Mouse (Mus musculus): ENCODE data around the gene Neurl4. TPM values are rescaled to one million over a fixed set of nuclear protein-coding genes. Genes with fewer than 3 reads are reported as not detected.

Neurl4 gene
- polyA plus RNA-seq (2015; fragmentation: Illumina TruSeq; extraction: RNeasy Lipid Tissue Mini Kit (QIAGEN cat#74804); ENCODE audit: insufficient read depth, low replicate concordance), result 19.6 TPM

DNA sequence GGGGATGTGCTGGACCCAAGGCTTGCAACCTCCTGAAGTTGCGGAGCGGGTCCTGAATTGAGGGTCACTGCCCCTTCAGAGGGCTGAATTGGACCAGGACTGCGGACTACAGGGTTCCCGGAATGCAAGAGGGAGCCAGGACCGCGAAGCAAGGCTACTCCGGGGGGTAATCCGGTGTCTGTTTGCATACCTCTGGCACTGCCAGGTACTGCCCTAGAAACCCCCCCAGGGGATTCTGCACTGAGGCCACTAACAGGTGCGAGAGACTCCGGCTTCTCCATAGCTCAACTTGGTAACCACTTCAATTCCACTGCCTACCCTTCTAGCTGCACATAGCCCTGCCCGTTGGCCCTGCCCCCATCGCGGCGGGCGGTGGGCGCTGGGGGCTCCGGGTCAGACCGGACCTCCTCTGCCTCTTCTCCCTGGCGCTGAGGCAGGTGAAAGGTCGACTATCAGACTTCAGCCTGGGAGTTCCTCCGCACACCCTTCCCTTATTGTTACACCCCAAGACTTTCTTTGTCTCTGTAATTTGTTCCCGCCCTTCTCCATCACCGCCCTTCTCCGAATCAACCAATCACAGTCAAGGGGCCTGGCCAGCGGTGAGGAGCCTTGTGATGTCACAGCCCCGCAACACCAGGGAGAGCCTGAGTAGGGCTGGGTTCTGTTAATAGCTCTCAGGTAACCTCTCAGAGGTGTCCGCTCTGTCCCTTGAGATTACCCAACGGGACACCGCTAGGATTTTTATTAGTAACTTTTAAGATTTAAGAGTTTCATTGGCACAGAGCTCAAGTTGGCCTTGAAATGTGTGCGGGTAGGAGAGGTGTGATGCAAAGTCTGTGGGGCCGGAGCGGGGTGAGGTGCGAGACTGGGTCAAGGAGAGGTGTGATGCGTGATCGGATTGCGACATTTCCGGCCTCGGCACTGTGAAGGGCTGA lies at the start of gene Neurl4, which contains the start of gene 2810408A11Rik:
Neurl4 (plus strand) TSS at position 602 of the 935 bp plus-strand sequence.
2810408A11Rik (minus strand) TSS at position 517 of the 935 bp plus-strand sequence.

DNA sequence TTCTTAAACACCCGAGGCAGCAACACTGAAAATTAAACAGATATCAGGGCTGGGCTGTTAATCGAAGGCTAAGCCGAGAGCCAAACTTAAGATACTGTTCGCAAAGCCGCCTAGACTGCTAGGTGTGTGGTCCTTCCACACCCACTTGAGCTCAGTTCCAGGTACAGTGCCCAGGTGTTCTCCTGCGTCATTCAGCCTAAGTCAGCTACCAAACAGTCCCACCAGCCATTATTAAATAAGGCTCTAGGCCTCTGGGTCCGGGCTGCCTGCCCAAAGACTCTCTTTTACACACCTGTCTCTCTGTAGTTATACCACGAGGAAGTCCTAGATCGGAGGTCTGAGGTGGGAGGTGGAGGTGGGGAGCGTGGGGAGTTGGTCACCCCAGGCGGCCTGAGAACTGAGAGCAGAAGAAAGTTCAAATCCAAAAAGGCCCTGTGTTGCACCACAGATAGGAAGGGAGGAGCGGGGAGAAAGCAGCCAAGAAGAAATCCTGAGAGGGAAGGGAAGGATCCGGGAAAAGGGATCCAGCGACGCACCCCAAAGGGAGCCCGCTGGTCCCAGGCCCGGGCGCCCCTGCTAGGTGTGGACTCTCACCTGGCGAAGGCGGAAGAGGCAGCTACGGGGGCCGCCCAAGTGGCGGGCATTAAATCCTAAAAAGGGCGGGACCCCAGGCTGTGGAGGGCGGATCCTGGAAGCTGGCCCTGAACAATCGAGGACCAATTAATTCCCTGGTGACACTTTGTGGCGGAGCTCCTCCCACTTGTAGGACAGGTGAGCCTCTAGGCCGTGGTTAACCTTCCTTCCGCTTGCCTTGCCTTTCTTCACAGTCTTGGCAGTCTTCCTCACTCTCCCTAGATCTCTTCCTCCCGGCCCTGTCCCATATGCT lies 42.5 kb upstream of the Neurl4 start, which contains the start of gene Tnk1:
Tnk1 (minus strand) TSS at position 618 of the 886 bp plus-strand sequence.

DNA sequence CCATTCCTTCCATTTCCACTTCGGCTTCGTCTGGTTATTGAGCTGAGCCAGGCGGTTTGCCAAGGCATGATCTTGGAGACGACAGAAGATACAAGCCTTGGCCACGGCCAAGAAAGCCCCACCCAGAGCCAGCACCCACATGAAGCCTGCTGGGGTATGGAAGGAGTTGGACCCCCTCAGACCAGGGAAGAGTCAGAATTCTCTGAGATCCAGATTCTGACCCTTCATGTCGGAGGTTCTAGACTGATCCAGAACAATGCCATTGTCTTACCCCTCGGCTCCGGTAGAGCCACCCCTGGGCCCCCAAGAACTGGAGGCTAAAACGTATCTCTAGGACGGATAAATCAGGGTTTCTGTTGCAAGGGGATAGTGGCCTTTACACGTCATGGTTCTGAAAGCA lies 23.0 kb upstream of the Neurl4 start, which contains the start of gene Tmem95:
Tmem95 (minus strand) TSS at position 141 of the 400 bp plus-strand sequence.

DNA sequence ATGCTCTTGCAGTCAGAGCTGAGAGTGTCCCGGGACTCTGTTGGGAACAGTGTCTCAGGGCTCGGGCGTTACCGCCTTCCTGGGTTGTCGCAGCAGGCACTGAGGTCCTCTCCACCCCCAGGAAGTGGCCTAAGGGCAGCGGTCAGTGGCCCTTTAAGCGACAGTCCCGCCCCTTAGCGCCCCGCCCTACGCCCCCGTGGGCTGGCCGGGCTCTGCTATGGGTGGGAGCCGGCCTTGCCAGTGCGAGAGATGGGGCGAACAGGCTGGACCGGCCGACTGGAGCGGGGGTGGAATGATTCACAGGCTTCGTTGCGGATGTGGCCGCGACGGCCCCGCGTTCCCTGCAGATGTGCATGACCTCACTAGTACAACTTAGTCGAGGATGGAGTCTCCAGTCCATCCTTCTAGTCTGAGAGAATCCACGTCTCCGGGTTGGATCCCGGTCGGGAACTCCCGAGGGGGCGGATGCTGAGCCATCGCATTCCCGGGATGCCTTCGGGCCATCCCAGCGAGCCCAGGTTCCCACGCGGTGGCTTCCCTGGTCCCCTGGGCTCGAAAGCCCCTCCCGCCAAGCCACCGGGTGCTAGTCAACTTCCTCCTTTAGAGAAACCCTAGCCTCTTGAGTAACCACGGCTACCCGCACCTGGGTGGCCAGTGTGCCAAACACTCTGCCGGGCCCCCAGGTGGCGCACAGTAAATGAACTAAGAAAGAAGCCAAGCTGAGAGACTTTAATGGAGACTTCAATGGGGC lies 19.8 kb upstream of the Neurl4 start, which contains the start of gene Kctd11:
Kctd11 (minus strand) TSS at position 554 of the 751 bp plus-strand sequence.

DNA sequence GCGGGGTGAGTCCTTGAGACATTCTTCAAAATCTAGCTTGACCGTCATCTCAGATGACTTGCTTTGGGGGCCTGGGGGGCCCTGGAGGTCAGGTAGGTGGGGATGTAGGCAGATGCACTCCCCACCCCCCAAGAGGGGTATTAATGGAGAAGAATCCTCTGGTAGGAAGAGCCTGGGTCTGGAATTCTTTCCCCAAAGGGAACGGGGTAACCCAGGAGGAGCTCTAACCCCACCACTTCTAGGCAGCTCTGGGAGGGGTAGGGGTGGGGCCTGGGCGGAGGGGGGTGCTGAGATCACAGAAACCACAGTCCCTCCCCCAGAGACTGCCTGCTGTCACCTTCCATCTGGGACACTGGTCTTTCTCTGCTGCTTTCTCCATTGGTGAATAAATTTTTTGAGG lies 5.6 kb upstream of the Neurl4 start, which contains the start of gene Acap1:
Acap1 (minus strand) TSS at position 249 of the 400 bp plus-strand sequence.

DNA sequence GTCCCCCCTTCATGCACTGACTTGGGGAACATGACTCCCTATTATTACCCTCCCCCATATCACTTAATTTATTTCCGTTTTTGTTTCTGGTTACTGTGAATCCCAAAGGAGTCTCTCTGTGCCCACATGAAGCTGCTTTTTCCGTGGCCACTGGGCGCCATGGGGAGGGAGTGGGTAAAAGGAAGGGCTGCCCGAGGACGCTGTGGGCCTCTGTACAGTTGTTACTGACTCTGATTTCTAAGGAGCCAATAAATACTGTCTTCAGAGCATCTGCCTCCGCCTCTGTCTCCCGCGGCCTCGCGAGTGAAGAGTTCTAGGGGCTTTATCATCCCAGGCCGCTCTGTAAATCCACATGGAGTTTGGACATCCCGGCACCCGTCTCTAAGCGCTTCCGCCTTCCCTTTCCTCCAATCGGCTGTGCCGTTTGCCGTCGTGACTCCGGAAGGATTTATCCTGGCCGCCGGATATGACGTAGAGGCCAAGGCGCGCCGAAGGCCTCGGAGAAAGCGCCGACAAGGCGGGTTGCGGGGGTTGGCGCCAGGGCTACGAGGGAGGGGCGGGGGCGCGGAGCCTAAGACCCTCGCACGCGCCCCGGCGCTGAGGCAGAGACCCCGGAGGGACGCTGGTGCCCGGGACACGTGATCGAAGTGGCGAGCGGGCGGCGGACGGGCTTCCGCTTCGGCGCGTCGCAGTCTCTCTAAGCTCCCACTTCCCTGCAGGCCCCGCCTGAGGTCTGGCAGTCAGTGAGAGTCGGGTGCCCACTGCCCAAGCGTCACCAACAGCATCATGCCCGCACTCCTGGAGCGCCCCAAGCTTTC lies 12.9 kb downstream of the Neurl4 start, which contains the start of gene Gps2:
Gps2 (plus strand) TSS at position 335 of the 818 bp plus-strand sequence.

DNA sequence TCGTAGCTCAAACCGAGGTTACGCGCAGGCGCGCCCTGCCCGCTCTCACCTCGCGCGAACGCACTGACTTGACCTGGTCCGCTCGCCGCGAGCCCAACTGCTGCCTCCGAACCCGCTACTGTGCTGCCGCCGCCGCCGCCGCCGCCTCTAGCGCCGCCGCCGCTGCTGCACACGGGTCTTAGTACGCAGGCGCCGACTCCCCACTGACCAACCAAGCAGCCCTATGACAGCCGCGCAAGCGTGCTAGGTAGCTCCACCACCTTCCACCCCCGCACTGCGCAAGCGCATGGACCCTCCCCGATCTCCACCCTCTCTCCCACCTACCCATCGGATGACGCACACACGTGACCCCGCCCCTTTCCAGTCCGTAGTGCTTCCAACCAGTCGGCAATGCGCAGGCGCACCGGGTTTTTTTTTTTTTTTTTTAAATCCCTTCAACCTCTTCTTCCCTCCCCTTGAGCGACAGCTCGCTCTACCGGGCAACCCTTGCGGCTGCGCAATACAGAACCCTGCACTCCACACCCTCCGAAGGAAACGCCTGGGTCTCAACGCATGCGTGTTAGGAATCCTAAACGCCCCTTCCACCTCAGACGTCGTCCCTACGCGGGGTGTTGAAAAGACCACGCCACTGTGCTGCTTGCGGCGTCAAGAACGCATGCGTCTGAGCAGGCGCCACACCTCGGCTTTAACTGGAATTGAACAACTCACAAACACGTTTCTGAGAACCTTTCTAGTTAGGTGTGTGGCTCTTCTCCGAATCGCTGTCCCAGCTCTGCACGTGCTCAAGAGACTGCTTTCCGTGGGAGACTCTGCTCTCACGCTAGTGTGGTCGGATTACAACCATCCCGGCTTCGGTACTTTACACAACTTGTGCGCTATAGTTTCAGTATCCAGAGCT lies 20.5 kb downstream of the Neurl4 start, which contains the start of gene Eif5a:
Eif5a (minus strand) TSS at position 845 of the 898 bp plus-strand sequence.

DNA sequence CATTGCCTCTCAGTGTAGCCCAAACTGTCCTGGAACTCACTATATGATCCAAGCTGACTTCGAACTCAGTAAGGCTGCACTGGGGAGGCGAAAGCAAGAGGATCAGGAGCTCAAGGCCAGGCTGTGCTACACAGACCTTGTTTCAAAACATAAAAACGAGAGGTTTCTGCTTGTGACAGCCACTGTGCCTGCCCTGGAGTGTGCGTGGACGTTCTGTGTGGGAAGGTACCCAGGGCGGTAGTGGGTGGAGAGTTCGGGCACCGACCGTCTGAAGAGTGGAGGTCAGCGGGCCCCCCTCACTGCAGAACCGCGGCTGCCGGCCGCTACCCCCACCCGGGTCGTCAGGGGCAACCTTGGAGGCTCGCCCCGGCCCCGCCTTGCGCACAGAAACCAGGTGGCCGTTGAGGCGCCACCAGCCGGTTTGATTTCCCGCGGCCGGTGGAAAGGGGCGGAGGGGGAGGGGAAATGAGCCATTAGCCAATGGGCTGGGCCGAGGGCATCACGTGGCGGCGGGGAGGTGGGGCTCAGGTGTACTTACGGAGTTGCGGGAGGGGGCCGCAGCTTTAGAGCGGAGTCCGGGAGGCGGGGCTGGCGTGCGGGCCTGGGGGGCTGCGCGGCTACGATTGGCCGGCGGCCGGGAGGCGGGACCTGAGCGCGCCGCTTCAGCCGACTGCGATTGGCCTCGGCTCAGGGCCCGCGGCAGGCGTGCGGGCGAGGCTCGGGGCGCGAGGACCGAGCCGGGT lies 34.4 kb downstream of the Neurl4 start, which contains the start of gene Ybx2:
Ybx2 (plus strand) TSS at position 660 of the 743 bp plus-strand sequence.

DNA sequence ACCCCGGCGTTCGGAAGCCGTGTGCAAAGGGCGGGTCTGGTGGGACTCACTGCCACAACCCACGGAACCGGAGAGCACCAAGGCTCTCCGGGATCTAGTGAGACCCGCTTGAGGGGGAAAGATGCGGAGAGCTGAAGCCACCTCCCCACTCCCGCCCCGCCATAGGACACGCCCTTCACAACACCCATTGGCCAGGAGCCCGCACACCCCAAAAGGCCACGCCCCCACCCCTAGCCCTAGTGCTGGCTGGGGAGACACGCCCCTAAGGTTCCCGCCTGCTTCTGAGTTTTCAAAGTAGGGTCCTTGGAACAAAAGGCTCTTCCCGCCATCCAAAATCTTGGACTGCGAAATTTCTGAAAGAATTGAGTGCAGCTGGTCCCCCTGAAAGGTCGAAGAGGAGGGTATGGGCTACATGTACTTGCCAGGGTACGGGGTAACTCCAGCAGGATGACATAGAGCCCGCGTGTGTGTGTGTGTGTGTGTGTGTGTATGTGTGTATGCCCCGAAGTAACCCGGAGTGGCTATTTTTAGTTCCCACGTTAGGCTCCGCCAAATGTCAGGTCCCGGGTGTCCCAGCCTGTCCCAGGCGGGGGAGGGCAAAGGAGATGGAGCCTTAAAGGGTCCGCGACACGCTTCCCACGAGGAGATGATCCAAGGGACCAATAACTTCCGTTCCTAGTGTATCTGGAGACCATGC lies 47.3 kb downstream of the Neurl4 start, which contains the start of gene Slc2a4:
Slc2a4 (minus strand) TSS at position 123 of the 697 bp plus-strand sequence.

Other genes with a start within 250 kb of the Neurl4 start
- not detected for gene Sox15, start 245.8 kb upstream of the Neurl4 start, polyA plus RNA-seq (2015; fragmentation: Illumina TruSeq; extraction: RNeasy Lipid Tissue Mini Kit (QIAGEN cat#74804); ENCODE audit: insufficient read depth, low replicate concordance)
- 58.3 TPM for gene Mpdu1, start 238.4 kb upstream of the Neurl4 start, polyA plus RNA-seq (2015; fragmentation: Illumina TruSeq; extraction: RNeasy Lipid Tissue Mini Kit (QIAGEN cat#74804); ENCODE audit: insufficient read depth, low replicate concordance)
- gene Cd68, start 234.9 kb upstream of the Neurl4 start, polyA plus RNA-seq (2015; fragmentation: Illumina TruSeq; extraction: RNeasy Lipid Tissue Mini Kit (QIAGEN cat#74804); ENCODE audit: insufficient read depth, low replicate concordance), result 75.0 TPM
- 820 TPM for gene Eif4a1, start 228.6 kb upstream of the Neurl4 start, polyA plus RNA-seq (2015; fragmentation: Illumina TruSeq; extraction: RNeasy Lipid Tissue Mini Kit (QIAGEN cat#74804); ENCODE audit: insufficient read depth, low replicate concordance)
- gene Senp3, start 219.0 kb upstream of the Neurl4 start, polyA plus RNA-seq (2015; fragmentation: Illumina TruSeq; extraction: RNeasy Lipid Tissue Mini Kit (QIAGEN cat#74804); ENCODE audit: insufficient read depth, low replicate concordance), result 194 TPM
- 17.3 TPM for gene Tnfsf13, start 215.3 kb upstream of the Neurl4 start, polyA plus RNA-seq (2015; fragmentation: Illumina TruSeq; extraction: RNeasy Lipid Tissue Mini Kit (QIAGEN cat#74804); ENCODE audit: insufficient read depth, low replicate concordance)
- 12.0 TPM for gene Tnfsf12, start 205.2 kb upstream of the Neurl4 start, polyA plus RNA-seq (2015; fragmentation: Illumina TruSeq; extraction: RNeasy Lipid Tissue Mini Kit (QIAGEN cat#74804); ENCODE audit: insufficient read depth, low replicate concordance)
- 7.2 TPM for gene Tnfsfm13, start 205.0 kb upstream of the Neurl4 start, polyA plus RNA-seq (2015; fragmentation: Illumina TruSeq; extraction: RNeasy Lipid Tissue Mini Kit (QIAGEN cat#74804); ENCODE audit: insufficient read depth, low replicate concordance)
- 121 TPM for gene Polr2a, start 142.4 kb upstream of the Neurl4 start, polyA plus RNA-seq (2015; fragmentation: Illumina TruSeq; extraction: RNeasy Lipid Tissue Mini Kit (QIAGEN cat#74804); ENCODE audit: insufficient read depth, low replicate concordance)
- gene Slc35g3, start 139.1 kb upstream of the Neurl4 start, polyA plus RNA-seq (2015; fragmentation: Illumina TruSeq; extraction: RNeasy Lipid Tissue Mini Kit (QIAGEN cat#74804); ENCODE audit: insufficient read depth, low replicate concordance), result not detected
- 27.8 TPM for gene Zbtb4, start 135.2 kb upstream of the Neurl4 start, polyA plus RNA-seq (2015; fragmentation: Illumina TruSeq; extraction: RNeasy Lipid Tissue Mini Kit (QIAGEN cat#74804); ENCODE audit: insufficient read depth, low replicate concordance)
- 10.8 TPM for gene Chrnb1, start 105.1 kb upstream of the Neurl4 start, polyA plus RNA-seq (2015; fragmentation: Illumina TruSeq; extraction: RNeasy Lipid Tissue Mini Kit (QIAGEN cat#74804); ENCODE audit: insufficient read depth, low replicate concordance)
- 2.2 TPM for gene Fgf11, start 99.2 kb upstream of the Neurl4 start, polyA plus RNA-seq (2015; fragmentation: Illumina TruSeq; extraction: RNeasy Lipid Tissue Mini Kit (QIAGEN cat#74804); ENCODE audit: insufficient read depth, low replicate concordance)
- gene Tmem102, start 95.4 kb upstream of the Neurl4 start, polyA plus RNA-seq (2015; fragmentation: Illumina TruSeq; extraction: RNeasy Lipid Tissue Mini Kit (QIAGEN cat#74804); ENCODE audit: insufficient read depth, low replicate concordance), result not detected
- gene Gm39566, start 85.8 kb upstream of the Neurl4 start, polyA plus RNA-seq (2015; fragmentation: Illumina TruSeq; extraction: RNeasy Lipid Tissue Mini Kit (QIAGEN cat#74804); ENCODE audit: insufficient read depth, low replicate concordance), result not detected
- gene Spem2, start 82.6 kb upstream of the Neurl4 start, polyA plus RNA-seq (2015; fragmentation: Illumina TruSeq; extraction: RNeasy Lipid Tissue Mini Kit (QIAGEN cat#74804); ENCODE audit: insufficient read depth, low replicate concordance), result not detected
- not detected for gene Spem1, start 78.9 kb upstream of the Neurl4 start, polyA plus RNA-seq (2015; fragmentation: Illumina TruSeq; extraction: RNeasy Lipid Tissue Mini Kit (QIAGEN cat#74804); ENCODE audit: insufficient read depth, low replicate concordance)
- gene Nlgn2, start 63.3 kb upstream of the Neurl4 start, polyA plus RNA-seq (2015; fragmentation: Illumina TruSeq; extraction: RNeasy Lipid Tissue Mini Kit (QIAGEN cat#74804); ENCODE audit: insufficient read depth, low replicate concordance), result 4.4 TPM
- 87.3 TPM for gene Tmem256, start 62.6 kb upstream of the Neurl4 start, polyA plus RNA-seq (2015; fragmentation: Illumina TruSeq; extraction: RNeasy Lipid Tissue Mini Kit (QIAGEN cat#74804); ENCODE audit: insufficient read depth, low replicate concordance)
- 11.9 TPM for gene Plscr3, start 54.7 kb upstream of the Neurl4 start, polyA plus RNA-seq (2015; fragmentation: Illumina TruSeq; extraction: RNeasy Lipid Tissue Mini Kit (QIAGEN cat#74804); ENCODE audit: insufficient read depth, low replicate concordance)
- gene Tnk1, start 42.3 kb upstream of the Neurl4 start, polyA plus RNA-seq (2015; fragmentation: Illumina TruSeq; extraction: RNeasy Lipid Tissue Mini Kit (QIAGEN cat#74804); ENCODE audit: insufficient read depth, low replicate concordance), result 0.26 TPM
- not detected for gene Tmem95, start 23.1 kb upstream of the Neurl4 start, polyA plus RNA-seq (2015; fragmentation: Illumina TruSeq; extraction: RNeasy Lipid Tissue Mini Kit (QIAGEN cat#74804); ENCODE audit: insufficient read depth, low replicate concordance)
- gene Kctd11, start 19.7 kb upstream of the Neurl4 start, polyA plus RNA-seq (2015; fragmentation: Illumina TruSeq; extraction: RNeasy Lipid Tissue Mini Kit (QIAGEN cat#74804); ENCODE audit: insufficient read depth, low replicate concordance), result 4.5 TPM
- gene Acap1, start 5.5 kb upstream of the Neurl4 start, polyA plus RNA-seq (2015; fragmentation: Illumina TruSeq; extraction: RNeasy Lipid Tissue Mini Kit (QIAGEN cat#74804); ENCODE audit: insufficient read depth, low replicate concordance), result 190 TPM
- gene 2810408A11Rik, start 85 bp upstream of the Neurl4 start, polyA plus RNA-seq (2015; fragmentation: Illumina TruSeq; extraction: RNeasy Lipid Tissue Mini Kit (QIAGEN cat#74804); ENCODE audit: insufficient read depth, low replicate concordance), result 3.1 TPM
- 80.2 TPM for gene Gps2, start 12.8 kb downstream of the Neurl4 start, polyA plus RNA-seq (2015; fragmentation: Illumina TruSeq; extraction: RNeasy Lipid Tissue Mini Kit (QIAGEN cat#74804); ENCODE audit: insufficient read depth, low replicate concordance)
- 389 TPM for gene Eif5a, start 20.9 kb downstream of the Neurl4 start, polyA plus RNA-seq (2015; fragmentation: Illumina TruSeq; extraction: RNeasy Lipid Tissue Mini Kit (QIAGEN cat#74804); ENCODE audit: insufficient read depth, low replicate concordance)
- 0.41 TPM for gene Ybx2, start 34.7 kb downstream of the Neurl4 start, polyA plus RNA-seq (2015; fragmentation: Illumina TruSeq; extraction: RNeasy Lipid Tissue Mini Kit (QIAGEN cat#74804); ENCODE audit: insufficient read depth, low replicate concordance)
- gene Slc2a4, start 47.1 kb downstream of the Neurl4 start, polyA plus RNA-seq (2015; fragmentation: Illumina TruSeq; extraction: RNeasy Lipid Tissue Mini Kit (QIAGEN cat#74804); ENCODE audit: insufficient read depth, low replicate concordance), result 1.2 TPM
- gene Cldn7, start 63.7 kb downstream of the Neurl4 start, polyA plus RNA-seq (2015; fragmentation: Illumina TruSeq; extraction: RNeasy Lipid Tissue Mini Kit (QIAGEN cat#74804); ENCODE audit: insufficient read depth, low replicate concordance), result 0.72 TPM
- gene Ctdnep1, start 80.1 kb downstream of the Neurl4 start, polyA plus RNA-seq (2015; fragmentation: Illumina TruSeq; extraction: RNeasy Lipid Tissue Mini Kit (QIAGEN cat#74804); ENCODE audit: insufficient read depth, low replicate concordance), result 106 TPM
- gene Elp5, start 81.4 kb downstream of the Neurl4 start, polyA plus RNA-seq (2015; fragmentation: Illumina TruSeq; extraction: RNeasy Lipid Tissue Mini Kit (QIAGEN cat#74804); ENCODE audit: insufficient read depth, low replicate concordance), result 46.5 TPM
- 492 TPM for gene Gabarap, start 90.1 kb downstream of the Neurl4 start, polyA plus RNA-seq (2015; fragmentation: Illumina TruSeq; extraction: RNeasy Lipid Tissue Mini Kit (QIAGEN cat#74804); ENCODE audit: insufficient read depth, low replicate concordance)
- gene Phf23, start 94.7 kb downstream of the Neurl4 start, polyA plus RNA-seq (2015; fragmentation: Illumina TruSeq; extraction: RNeasy Lipid Tissue Mini Kit (QIAGEN cat#74804); ENCODE audit: insufficient read depth, low replicate concordance), result 67.0 TPM
- 9.8 TPM for gene Dvl2, start 99.5 kb downstream of the Neurl4 start, polyA plus RNA-seq (2015; fragmentation: Illumina TruSeq; extraction: RNeasy Lipid Tissue Mini Kit (QIAGEN cat#74804); ENCODE audit: insufficient read depth, low replicate concordance)
- 41.9 TPM for gene Acadvl, start 114.3 kb downstream of the Neurl4 start, polyA plus RNA-seq (2015; fragmentation: Illumina TruSeq; extraction: RNeasy Lipid Tissue Mini Kit (QIAGEN cat#74804); ENCODE audit: insufficient read depth, low replicate concordance)
- 9.5 TPM for gene Dlg4, start 115.9 kb downstream of the Neurl4 start, polyA plus RNA-seq (2015; fragmentation: Illumina TruSeq; extraction: RNeasy Lipid Tissue Mini Kit (QIAGEN cat#74804); ENCODE audit: insufficient read depth, low replicate concordance)
- gene Asgr1, start 153.0 kb downstream of the Neurl4 start, polyA plus RNA-seq (2015; fragmentation: Illumina TruSeq; extraction: RNeasy Lipid Tissue Mini Kit (QIAGEN cat#74804); ENCODE audit: insufficient read depth, low replicate concordance), result not detected
- 0.68 TPM for gene Asgr2, start 191.6 kb downstream of the Neurl4 start, polyA plus RNA-seq (2015; fragmentation: Illumina TruSeq; extraction: RNeasy Lipid Tissue Mini Kit (QIAGEN cat#74804); ENCODE audit: insufficient read depth, low replicate concordance)
- 2.1 TPM for gene Mgl2, start 229.3 kb downstream of the Neurl4 start, polyA plus RNA-seq (2015; fragmentation: Illumina TruSeq; extraction: RNeasy Lipid Tissue Mini Kit (QIAGEN cat#74804); ENCODE audit: insufficient read depth, low replicate concordance)